Mouse (Mus musculus): ENCODE measurements at regions not wholly inside any gene's neighbourhood (a gene's known extent, or its start where the extent isn't known, plus 50 kb on each side); places are given as distances from the start of the nearest gene placed in this dataset.

GRCm38 (mm10) chr9:92045472-92045905 is 147.2 kb upstream of the Plscr5 start:
- no peak overlapping the region for H3K4me2 ChIP-seq (ENCODE audit: low read depth, low read length)
- peak; percentile 70 for DNase-seq (ENCODE audit: low spot score)
- H3K4me3 ChIP-seq (ENCODE audit: low read length): no peak overlapping the region
- no peaks in the 10 kb centered on the region for H3K36me3 ChIP-seq (ENCODE audit: insufficient read depth, low read length)
- H3K4me1 ChIP-seq (ENCODE audit: insufficient read depth, low read length): no peaks in the 10 kb centered on the region
- no peak overlapping the region for H3K9ac ChIP-seq (replicated peaks; ENCODE audit: low read length)
- H3K27me3 ChIP-seq (ENCODE audit: insufficient read depth, low read length): no peaks in the 10 kb centered on the region
- ATAC-seq: peak; percentile 74
- H3K27ac ChIP-seq: no peak overlapping the region
- 27% methylated on average over 3 of the region's 3 CpGs for WGBS
- peak; percentile 62 for TF ChIP-seq CTCF (IDR thresholded peaks at IDR 0.05; ENCODE audit: low read depth)
- no peaks in the 10 kb centered on the region for H3K9me3 ChIP-seq (ENCODE audit: low read length)

GRCm38 (mm10) chr9:92044161-92044560 is 148.6 kb upstream of the Plscr5 start:
- no peaks in the 10 kb centered on the region for H3K4me1 ChIP-seq (ENCODE audit: insufficient read depth, low read length)
- no peaks in the 10 kb centered on the region for H3K27me3 ChIP-seq (ENCODE audit: insufficient read depth, low read length)
- H3K4me2 ChIP-seq (ENCODE audit: low read depth, low read length): peak overlapping the region; percentile 5; the same call in 1 of the 2 replicates
- no peak for TF ChIP-seq CTCF (IDR thresholded peaks at IDR 0.05; ENCODE audit: low read depth)
- H3K4me3 ChIP-seq (ENCODE audit: low read length): no peak overlapping the region
- DNase-seq (ENCODE audit: low spot score) (no peak), ATAC-seq (no peak)
- no peak overlapping the region for H3K9ac ChIP-seq (replicated peaks; ENCODE audit: low read length)
- H3K9me3 ChIP-seq (ENCODE audit: low read length): no peaks in the 10 kb centered on the region
- WGBS: 71% methylated on average over 9 of the region's 9 CpGs
- H3K27ac ChIP-seq: no peak overlapping the region
- H3K36me3 ChIP-seq (ENCODE audit: insufficient read depth, low read length): no peaks in the 10 kb centered on the region

- Histone ChIP-seq H3K27ac (no peak overlapping the region), H3K4me3 (ENCODE audit: low read length) (no peak overlapping the region), H3K9ac (replicated peaks; ENCODE audit: low read length) (no peak overlapping the region), H3K4me1 (ENCODE audit: insufficient read depth, low read length) (no peaks in the 10 kb centered on the region), H3K9me3 (ENCODE audit: low read length) (no peaks in the 10 kb centered on the region), H3K4me2 (ENCODE audit: low read depth, low read length) (no peak overlapping the region), H3K36me3 (ENCODE audit: insufficient read depth, low read length) (no peaks in the 10 kb centered on the region), H3K27me3 (ENCODE audit: insufficient read depth, low read length) (no peaks in the 10 kb centered on the region)
- peak; percentile 77 for ATAC-seq
- 82% methylated on average over 3 of the region's 3 CpGs for WGBS
- DNase-seq (ENCODE audit: low spot score): peak; percentile 59
- TF ChIP-seq CTCF (IDR thresholded peaks at IDR 0.05; ENCODE audit: low read depth): no peak
Measured at GRCm38 (mm10) chr9:92016521-92016920, 176.2 kb upstream of the Plscr5 start.

- H3K4me2 ChIP-seq (ENCODE audit: low read depth, low read length): no peak overlapping the region
- no peak for ATAC-seq
- no peaks in the 10 kb centered on the region for H3K9me3 ChIP-seq (ENCODE audit: low read length)
- no peak overlapping the region for H3K27ac ChIP-seq
- 68% methylated on average over 3 of the region's 3 CpGs for WGBS
- TF ChIP-seq CTCF (IDR thresholded peaks at IDR 0.05; ENCODE audit: low read depth): no peak
- no peak for DNase-seq (ENCODE audit: low spot score)
- no peaks in the 10 kb centered on the region for H3K4me1 ChIP-seq (ENCODE audit: insufficient read depth, low read length)
- H3K4me3 ChIP-seq (ENCODE audit: low read length): no peak overlapping the region
- H3K36me3 ChIP-seq (ENCODE audit: insufficient read depth, low read length): no peaks in the 10 kb centered on the region
- H3K27me3 ChIP-seq (ENCODE audit: insufficient read depth, low read length): no peaks in the 10 kb centered on the region
- no peak overlapping the region for H3K9ac ChIP-seq (replicated peaks; ENCODE audit: low read length)
Measured at GRCm38 (mm10) chr9:92015923-92016322, 176.8 kb upstream of the Plscr5 start.

GRCm38 (mm10) chr9:91988240-91988639 is 204.5 kb upstream of the Plscr5 start:
- no peak for TF ChIP-seq CTCF (IDR thresholded peaks at IDR 0.05; ENCODE audit: low read depth)
- H3K27me3 ChIP-seq (ENCODE audit: insufficient read depth, low read length): no peaks in the 10 kb centered on the region
- no peaks in the 10 kb centered on the region for H3K36me3 ChIP-seq (ENCODE audit: insufficient read depth, low read length)
- no peaks in the 10 kb centered on the region for H3K4me1 ChIP-seq (ENCODE audit: insufficient read depth, low read length)
- ATAC-seq (no peak), DNase-seq (ENCODE audit: low spot score) (peak; percentile 32)
- H3K4me3 ChIP-seq (ENCODE audit: low read length): no peak overlapping the region
- no peaks in the 10 kb centered on the region for H3K9me3 ChIP-seq (ENCODE audit: low read length)
- H3K4me2 ChIP-seq (ENCODE audit: low read depth, low read length): no peak overlapping the region
- no peak overlapping the region for H3K27ac ChIP-seq
- H3K9ac ChIP-seq (replicated peaks; ENCODE audit: low read length): no peak overlapping the region
- WGBS: 50% methylated on average over 2 of the region's 2 CpGs

- Histone ChIP-seq H3K4me1 (ENCODE audit: insufficient read depth, low read length) (no peaks in the 10 kb centered on the region), H3K4me3 (ENCODE audit: low read length) (no peak overlapping the region), H3K36me3 (ENCODE audit: insufficient read depth, low read length) (no peaks in the 10 kb centered on the region), H3K9ac (replicated peaks; ENCODE audit: low read length) (no peak overlapping the region), H3K27ac (no peak overlapping the region), H3K27me3 (ENCODE audit: insufficient read depth, low read length) (no peaks in the 10 kb centered on the region), H3K4me2 (ENCODE audit: low read depth, low read length) (no peak overlapping the region), H3K9me3 (ENCODE audit: low read length) (no peaks in the 10 kb centered on the region)
- ATAC-seq: no peak
- no peak for DNase-seq (ENCODE audit: low spot score)
- WGBS: 63% methylated on average over 9 of the region's 9 CpGs
- TF ChIP-seq CTCF (IDR thresholded peaks at IDR 0.05; ENCODE audit: low read depth): no peak
Measured at GRCm38 (mm10) chr9:91981955-91982621, 210.6 kb upstream of the Plscr5 start.

- Histone ChIP-seq H3K27ac (no peak overlapping the region), H3K4me2 (ENCODE audit: low read depth, low read length) (no peak overlapping the region), H3K36me3 (ENCODE audit: insufficient read depth, low read length) (no peaks in the 10 kb centered on the region), H3K4me3 (ENCODE audit: low read length) (no peak overlapping the region), H3K9ac (replicated peaks; ENCODE audit: low read length) (no peak overlapping the region), H3K27me3 (ENCODE audit: insufficient read depth, low read length) (no peaks in the 10 kb centered on the region), H3K4me1 (ENCODE audit: insufficient read depth, low read length) (no peaks in the 10 kb centered on the region), H3K9me3 (ENCODE audit: low read length) (no peaks in the 10 kb centered on the region)
- WGBS: 80% methylated on average over 3 of the region's 3 CpGs
- no peak for ATAC-seq
- DNase-seq (ENCODE audit: low spot score): no peak
- TF ChIP-seq CTCF (IDR thresholded peaks at IDR 0.05; ENCODE audit: low read depth): no peak
Measured at GRCm38 (mm10) chr9:91981499-91981898, 211.2 kb upstream of the Plscr5 start.

Data from hindbrain, postnatal 0 days (tissue).